Mouse (Mus musculus) mammary gland, adult 2 months (tissue): ENCODE results near the gene Rnf220. TPM values are rescaled to one million over a fixed set of nuclear protein-coding genes. Genes with fewer than 3 reads are reported as not detected.

Experiments
- polyA plus RNA-seq: library from polyadenylated mRNA; depleted of rRNA; stranded (reverse); fragments of >200 nt; gene quantifications from 2 replicates; pipeline ENCODE4 v1.2.3, GENCODE M21; 2012; ENCODE audit warnings: low replicate concordance; rRNA removed

Gene Rnf220
- polyA plus RNA-seq, result 84.7 and 88.7 TPM in 2 replicates

DNA sequence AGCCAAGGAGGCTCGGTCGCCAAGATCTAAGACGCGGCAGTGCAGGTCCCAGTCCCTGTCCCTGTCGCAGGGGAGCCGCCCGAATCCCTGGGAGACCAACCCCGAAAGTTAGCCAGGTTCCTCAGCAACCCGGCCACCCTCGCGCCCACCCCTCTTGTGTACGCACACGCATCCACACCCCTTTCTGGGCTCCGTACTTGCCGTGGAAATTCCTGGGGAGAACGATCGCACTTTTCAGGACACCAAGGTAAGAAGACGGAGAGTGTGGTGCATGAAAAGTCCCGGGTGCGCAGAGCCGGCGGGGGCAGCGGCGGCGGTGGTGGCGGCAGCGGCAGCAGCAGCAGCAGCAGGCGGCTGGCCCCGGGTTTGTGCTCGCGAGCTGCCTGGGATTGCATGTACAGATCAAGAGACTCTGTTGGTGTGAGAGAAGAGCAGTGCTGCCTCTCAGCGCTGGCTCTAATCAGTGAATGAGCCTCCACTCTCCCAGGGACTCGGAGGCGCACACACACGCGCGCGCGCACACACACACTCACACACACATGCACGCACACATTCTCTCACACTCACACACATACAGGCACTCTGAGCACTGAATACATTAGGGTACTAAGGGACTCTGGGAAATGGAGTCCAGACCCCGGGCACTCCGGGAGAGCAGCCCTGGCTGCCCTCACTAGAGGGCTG, at the start of gene Rnf220:
Gene Rnf220 (minus strand): TSS at position 571 of the 684 bp plus-strand sequence.

DNA sequence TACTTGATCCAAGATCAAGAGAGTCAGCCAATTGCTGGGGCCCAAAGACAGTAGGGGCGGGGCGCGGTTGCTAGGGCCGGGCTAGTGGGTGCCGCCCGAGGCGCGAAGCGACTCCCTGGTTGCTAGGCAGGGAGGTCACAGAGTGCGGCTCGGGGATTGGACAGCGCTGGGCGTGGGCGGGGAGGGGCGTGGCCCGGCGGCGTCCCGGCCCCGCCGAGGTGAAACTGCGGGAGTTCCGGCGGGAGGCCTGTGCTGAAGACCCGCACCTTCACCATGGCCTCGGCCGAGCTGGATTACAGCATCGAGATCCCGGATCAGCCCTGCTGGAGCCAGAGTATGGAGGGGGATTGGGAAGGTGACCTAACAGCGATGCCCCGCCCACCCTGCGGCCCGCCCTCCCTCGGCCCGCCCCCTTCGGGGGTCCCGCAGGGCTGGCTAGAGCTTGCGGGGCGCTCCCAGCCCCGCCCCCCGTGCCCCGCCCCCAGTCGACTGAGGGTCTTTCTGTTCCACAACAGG, 245.0 kb downstream of the Rnf220 start, which contains the start of the genes Tmem53 and Armh1:
Gene Tmem53 (plus strand): TSS at position 151 of the 516 bp plus-strand sequence.
Gene Armh1 (minus strand): TSS at position 325 of the 516 bp plus-strand sequence.

Other genes with a start within 250 kb of the Rnf220 start
- 76.0 and 76.7 TPM in 2 replicates for gene Tmem53, start 245.1 kb downstream of the Rnf220 start, polyA plus RNA-seq
- 0.41 and 0.47 TPM in 2 replicates for gene Armh1, start 244.9 kb downstream of the Rnf220 start, polyA plus RNA-seq
- 108 and 126 TPM in 2 replicates for gene Eri3, start 53.3 kb upstream of the Rnf220 start, polyA plus RNA-seq
- gene Dmap1, start 185.2 kb upstream of the Rnf220 start, polyA plus RNA-seq, result 15.3 and 16.1 TPM in 2 replicates
- gene Gm12845, start 227.4 kb upstream of the Rnf220 start, polyA plus RNA-seq, result not detected in 2 replicates